ENCODE assay signal across 17 mouse cellular contexts in genomic region chr15:8031211-8031610, GRCm38 (mm10).
DNase-seq lines count a peak whose midpoint lies in the region; ATAC-seq and TF ChIP-seq lines count a peak whose summit lies in the region.
"Had no signal": no experiment of that assay in that cellular context is flagged by ENCODE, and none has a peak within 500 bp of the region (broad histone marks: within the 10 kb centered on the region; RNA-seq: fewer than 3 reads in every experiment).

No protein-coding gene starts in this region.

- H3K9me3 ChIP-seq in embryonic facial prominence, embryonic 14.5 days (ENCODE audit: control insufficient read depth, low read length) = no peaks in the 10 kb centered on the region
- no peaks in the 10 kb centered on the region for H3K9me3 ChIP-seq in embryonic facial prominence, embryonic 10.5 days
- no peaks in the 10 kb centered on the region for H3K9me3 ChIP-seq in kidney, embryonic 16.5 days (ENCODE audit: low read length)
- H3K9me3 ChIP-seq: embryonic facial prominence, embryonic 12.5 days; hindbrain, embryonic 12.5 days; hindbrain, embryonic 15.5 days had no signal

- no peak for ATAC-seq in embryonic facial prominence, embryonic 14.5 days (ENCODE audit: low read depth)
- 0 out of 2 replicates have a peak, but pooled peaks have one; percentile 5 for ATAC-seq in frontal cortex, adult (ENCODE audit: low TSS enrichment)
- peak; percentile 71; the same call in 1 of the 2 replicates for ATAC-seq in kidney, embryonic 16.5 days (ENCODE audit: low FRiP score, low TSS enrichment)
- no peak for ATAC-seq in Patski
- no peak for ATAC-seq in megakaryocyte progenitor cell, adult 5-6 weeks (replicated peaks; ENCODE audit: poor library complexity)

- no peak for TF ChIP-seq CTCF in Patski (IDR thresholded peaks at IDR 0.05)

- CTCF ChIA-PET in Patski (lab: Charles Lee) = no interaction called here

- no peak overlapping the region for H3K9ac ChIP-seq in embryonic facial prominence, embryonic 14.5 days (ENCODE audit: low read depth, low read length)
- no peak overlapping the region for H3K9ac ChIP-seq in kidney, embryonic 16.5 days (replicated peaks; ENCODE audit: low read length)
- H3K9ac ChIP-seq: embryonic facial prominence, embryonic 12.5 days; forebrain, postnatal 0 days; hindbrain, embryonic 12.5 days; hindbrain, embryonic 15.5 days had no signal

- POLR2A ChIA-PET in Patski (lab: Charles Lee) = no interaction called here

- peak; percentile 7 for DNase-seq in embryonic facial prominence, embryonic 14.5 days (ENCODE audit: low spot score)
- DNase-seq in embryonic facial prominence, embryonic 10.5 days (ENCODE audit: low spot score) = no peak
- DNase-seq in frontal cortex, postnatal 36 days (ENCODE audit: low spot score in 2 of 2) = no peak
- DNase-seq in kidney, adult 9 months = no peak
- peak; percentile 15 for DNase-seq in Patski (ENCODE audit: low read depth, low spot score)
- DNase-seq: adrenal gland, postnatal 10 days; adrenal gland, postnatal 36 days; gastrocnemius, postnatal 10 days; gastrocnemius, postnatal 36 days had no signal

- H3K36me3 ChIP-seq in embryonic facial prominence, embryonic 14.5 days (ENCODE audit: control insufficient read depth, insufficient read depth, low read length) = peaks cover 14% of the 10 kb centered on the region; the same call in 1 of the 2 replicates
- peaks cover 18% of the 10 kb centered on the region for H3K36me3 ChIP-seq in embryonic facial prominence, embryonic 10.5 days (replicated peaks)
- 0 out of 2 replicates have a peak, but pooled peaks cover 8% of the 10 kb centered on the region for H3K36me3 ChIP-seq in kidney, embryonic 16.5 days (ENCODE audit: insufficient read depth, low read length)

- H3K27ac ChIP-seq in embryonic facial prominence, embryonic 14.5 days (replicated peaks; ENCODE audit: low read depth, low read length) = no peak overlapping the region
- H3K27ac ChIP-seq in embryonic facial prominence, embryonic 10.5 days (replicated peaks) = no peak overlapping the region
- H3K27ac ChIP-seq in kidney, embryonic 16.5 days (ENCODE audit: low read length) = no peak overlapping the region
- H3K27ac ChIP-seq: embryonic facial prominence, embryonic 12.5 days; hindbrain, embryonic 12.5 days; hindbrain, embryonic 15.5 days had no signal

- no peaks in the 10 kb centered on the region for H3K4me1 ChIP-seq in embryonic facial prominence, embryonic 14.5 days (ENCODE audit: control insufficient read depth, insufficient read depth, low read length)
- no peaks in the 10 kb centered on the region for H3K4me1 ChIP-seq in embryonic facial prominence, embryonic 10.5 days
- no peaks in the 10 kb centered on the region for H3K4me1 ChIP-seq in kidney, embryonic 16.5 days (ENCODE audit: insufficient read depth, low read length)
- H3K4me1 ChIP-seq: embryonic facial prominence, embryonic 12.5 days; hindbrain, embryonic 12.5 days; hindbrain, embryonic 15.5 days had no signal

- no peak overlapping the region for H3K4me3 ChIP-seq in embryonic facial prominence, embryonic 14.5 days (ENCODE audit: low read depth, low read length)
- no peak overlapping the region for H3K4me3 ChIP-seq in embryonic facial prominence, embryonic 10.5 days
- no peak overlapping the region for H3K4me3 ChIP-seq in kidney, embryonic 16.5 days (ENCODE audit: low read length)
- H3K4me3 ChIP-seq: embryonic facial prominence, embryonic 12.5 days; hindbrain, embryonic 12.5 days; hindbrain, embryonic 15.5 days had no signal

- no peaks in the 10 kb centered on the region for H3K27me3 ChIP-seq in embryonic facial prominence, embryonic 14.5 days (replicated peaks; ENCODE audit: control insufficient read depth, insufficient read depth, low read length)
- H3K27me3 ChIP-seq in embryonic facial prominence, embryonic 10.5 days (replicated peaks; ENCODE audit: low read depth, poor library complexity, severe bottlenecking) = no peaks in the 10 kb centered on the region
- H3K27me3 ChIP-seq in kidney, embryonic 16.5 days (ENCODE audit: insufficient read depth, low read length) = no peaks in the 10 kb centered on the region
- no peaks in the 10 kb centered on the region for H3K27me3 ChIP-seq in Patski
- H3K27me3 ChIP-seq: embryonic facial prominence, embryonic 12.5 days; hindbrain, embryonic 12.5 days; hindbrain, embryonic 15.5 days had no signal

- 72% methylated on average over 7 of the region's 7 CpGs for WGBS in embryonic facial prominence, embryonic 14.5 days
- WGBS in embryonic facial prominence, embryonic 10.5 days = 83% methylated on average over 7 of the region's 7 CpGs
- 56% methylated on average over 7 of the region's 7 CpGs for WGBS in kidney, embryonic 16.5 days

- H3K4me2 ChIP-seq in embryonic facial prominence, embryonic 14.5 days (ENCODE audit: low read depth, low read length) = no peak overlapping the region
- no peak overlapping the region for H3K4me2 ChIP-seq in kidney, embryonic 16.5 days (replicated peaks; ENCODE audit: low read depth, low read length)
- H3K4me2 ChIP-seq: embryonic facial prominence, embryonic 12.5 days; heart, embryonic 11.5 days; hindbrain, embryonic 12.5 days; hindbrain, embryonic 15.5 days had no signal

- in situ Hi-C loops in Patski (cut with MboI; ENCODE audit: low pct_unique_long_range_greater_than_20kb) = no loop called here

Comparison
In these comparisons a context has a peak if more than half of its experiments do, and no peak if none do; other contexts are left out.
1. DNase-seq: peak in embryonic facial prominence, embryonic 14.5 days (single experiment) and Patski (single experiment); none in embryonic facial prominence, embryonic 10.5 days (single experiment), frontal cortex, postnatal 36 days (0 of 2) and kidney, adult 9 months (single experiment).
2. ATAC-seq: peak in frontal cortex, adult (single experiment) and kidney, embryonic 16.5 days (single experiment); none in embryonic facial prominence, embryonic 14.5 days (single experiment), Patski (single experiment) and megakaryocyte progenitor cell, adult 5-6 weeks (single experiment).